Mouse (Mus musculus): ENCODE data around the gene Prkacb. TPM values are rescaled to one million over a fixed set of nuclear protein-coding genes. Genes with fewer than 3 reads are reported as not detected.

Prkacb gene
- total RNA-seq, 2 experiments from 2014 or later = 60.8 to 67.8 TPM

- no peak for ATAC-seq (replicated peaks; ENCODE audit: poor library complexity)
Observed at GRCm38 (mm10) chr3:146679646-146680045, 133.1 kb downstream of the Prkacb start.

Other genes starting within 250 kb of the Prkacb start
- gene Uox, start 242.6 kb downstream of the Prkacb start, total RNA-seq (2015) = not detected in 2 replicates
- gene Uox, start 242.6 kb downstream of the Prkacb start, total RNA-seq (2017) = not detected in 2 replicates
- gene Dnase2b, start 197.4 kb downstream of the Prkacb start, total RNA-seq (2015) = not detected in 2 replicates
- 0.14 TPM in 1 of 2 replicates, not detected in the other for gene Dnase2b, start 197.4 kb downstream of the Prkacb start, total RNA-seq (2017)
- not detected in 2 replicates for gene 4930503B20Rik, start 161.7 kb downstream of the Prkacb start, total RNA-seq (2015)
- gene 4930503B20Rik, start 161.7 kb downstream of the Prkacb start, total RNA-seq (2017) = 0.34 TPM in 1 of 2 replicates, not detected in the other
- 1.1 and 1.2 TPM in 2 replicates for gene Samd13, start 127.4 kb downstream of the Prkacb start, total RNA-seq (2015)
- gene Samd13, start 127.4 kb downstream of the Prkacb start, total RNA-seq (2017) = 0.96 and 1.5 TPM in 2 replicates
- 0.49 TPM in 1 of 2 replicates, not detected in the other for gene Ttll7, start 39.4 kb upstream of the Prkacb start, total RNA-seq (2015)
- 0.10 TPM in 1 of 2 replicates, not detected in the other for gene Ttll7, start 39.4 kb upstream of the Prkacb start, total RNA-seq (2017)